Mouse (Mus musculus): Measurements from ENCODE around the gene Fam118a. TPM values are rescaled to one million over a fixed set of nuclear protein-coding genes. Genes with fewer than 3 reads are reported as not detected.
A peak's percentile ranks its signal among the peaks of the same experiment; 100 is the strongest.
"Not testable (repeated sequence)": the region's sequence is repeated elsewhere in the genome, so short reads cannot be mapped to it uniquely, and the experiment has no call there.

Fam118a gene
- total RNA-seq (2021) = 9.0 and 15.8 TPM in 2 replicates
- long read RNA-seq, transcript Fam118a-201 (9 exons, 2,518 nt) = major isoform, 20 of 28 reads
- long read RNA-seq, partial matches to known transcripts = 0 of 28 reads
- long read RNA-seq, other reads (novel, unspliced or antisense) = 7 of 28 reads

DNA sequence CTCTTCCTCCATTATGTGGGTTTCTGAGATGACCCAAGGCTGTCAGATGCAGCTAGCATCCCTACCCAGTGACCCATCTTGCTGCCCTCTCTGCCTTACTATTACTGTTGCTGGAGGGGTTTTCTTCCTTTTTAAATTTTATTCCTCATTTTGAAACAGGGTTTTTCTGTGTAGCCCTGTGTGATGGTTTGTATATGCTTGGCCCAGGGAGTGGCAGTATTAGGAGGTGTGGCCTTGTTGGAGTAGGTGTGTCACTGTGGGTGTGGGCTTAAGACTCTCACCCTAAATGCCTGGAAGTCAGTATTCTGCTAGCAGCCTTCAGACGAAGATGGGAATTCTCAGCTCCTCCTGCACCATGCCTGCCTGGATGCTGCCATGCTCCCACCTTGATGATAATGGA is at the start of gene Fam118a:
Gene Fam118a, plus strand, starts transcription at position 301 of the 400 bp plus-strand sequence.
- DNase-seq = not testable (repeated sequence)

DNA sequence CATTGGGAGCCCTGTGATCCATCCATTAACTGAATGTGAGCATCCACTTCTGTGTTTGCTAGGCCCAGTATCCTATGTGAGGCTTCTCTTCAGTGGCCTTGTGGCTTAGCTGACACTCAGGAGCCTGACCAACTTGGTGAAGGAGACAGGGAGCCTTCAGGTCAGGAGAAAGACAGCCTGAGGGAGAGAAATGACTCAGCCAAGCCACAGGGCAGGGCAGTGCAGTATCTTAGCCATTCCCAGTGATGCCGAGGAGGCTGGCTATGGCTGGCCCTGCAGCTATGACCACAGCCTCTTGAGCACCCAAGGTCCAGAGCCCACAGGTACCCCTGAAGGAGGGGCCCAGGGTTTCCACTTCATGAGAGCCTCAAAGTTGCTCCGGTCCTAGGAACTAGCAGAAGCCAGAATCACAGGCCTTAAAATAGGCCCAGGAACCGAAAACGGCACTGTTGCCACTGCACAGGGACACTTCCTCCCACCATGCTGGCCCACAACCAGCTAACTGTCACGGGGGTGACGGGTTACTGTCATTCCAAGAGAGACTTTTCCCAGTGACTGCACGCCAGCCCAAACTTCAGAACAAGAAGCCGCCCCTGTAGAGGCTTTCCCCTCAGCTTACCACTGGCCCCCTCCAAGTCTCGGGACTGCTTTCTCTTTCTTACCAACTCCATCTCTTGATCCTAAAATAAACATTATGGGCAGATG is 47.0 kb upstream of the Fam118a start:
- DNase-seq = no peak

DNA sequence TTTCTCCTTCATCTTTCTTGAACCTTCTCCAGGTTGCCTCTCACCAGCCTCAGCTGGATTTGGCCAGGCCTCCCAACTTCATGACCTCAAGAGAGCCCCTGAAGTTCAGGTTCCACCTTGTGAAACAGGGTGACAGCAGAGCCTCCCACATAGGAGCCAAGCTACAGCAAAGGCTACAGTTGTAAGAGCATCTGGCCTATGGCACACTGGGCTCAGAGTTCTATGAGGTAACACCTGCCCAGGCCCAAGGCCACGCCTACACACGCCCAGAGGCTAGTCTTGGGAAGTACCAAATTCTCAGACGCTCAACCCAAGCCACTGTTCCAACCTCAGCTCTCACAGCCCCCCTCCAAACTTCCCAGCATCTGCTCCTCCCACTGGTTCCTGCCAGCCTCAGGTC is 45.9 kb upstream of the Fam118a start:
- DNase-seq = peak; percentile 22

DNA sequence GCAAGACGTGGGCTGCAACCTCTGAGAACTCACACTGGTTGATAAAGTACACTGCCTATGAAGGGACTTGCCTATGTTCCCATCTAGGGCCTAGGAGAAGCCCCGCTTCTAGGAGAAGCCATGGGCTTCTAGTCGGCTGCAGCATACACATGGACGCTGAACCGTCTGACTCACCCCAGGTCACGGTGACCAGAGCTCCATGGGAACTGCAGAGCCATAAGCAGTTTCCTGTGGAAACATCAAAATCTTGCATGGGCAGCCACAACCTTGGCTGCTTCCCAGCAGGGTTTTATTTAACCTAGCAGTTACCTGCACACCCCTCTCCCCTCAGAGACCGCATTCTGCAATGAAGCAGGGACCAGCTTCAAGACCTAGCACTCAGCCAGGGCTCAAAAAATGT is 45.0 kb upstream of the Fam118a start:
- DNase-seq = no peak

DNA sequence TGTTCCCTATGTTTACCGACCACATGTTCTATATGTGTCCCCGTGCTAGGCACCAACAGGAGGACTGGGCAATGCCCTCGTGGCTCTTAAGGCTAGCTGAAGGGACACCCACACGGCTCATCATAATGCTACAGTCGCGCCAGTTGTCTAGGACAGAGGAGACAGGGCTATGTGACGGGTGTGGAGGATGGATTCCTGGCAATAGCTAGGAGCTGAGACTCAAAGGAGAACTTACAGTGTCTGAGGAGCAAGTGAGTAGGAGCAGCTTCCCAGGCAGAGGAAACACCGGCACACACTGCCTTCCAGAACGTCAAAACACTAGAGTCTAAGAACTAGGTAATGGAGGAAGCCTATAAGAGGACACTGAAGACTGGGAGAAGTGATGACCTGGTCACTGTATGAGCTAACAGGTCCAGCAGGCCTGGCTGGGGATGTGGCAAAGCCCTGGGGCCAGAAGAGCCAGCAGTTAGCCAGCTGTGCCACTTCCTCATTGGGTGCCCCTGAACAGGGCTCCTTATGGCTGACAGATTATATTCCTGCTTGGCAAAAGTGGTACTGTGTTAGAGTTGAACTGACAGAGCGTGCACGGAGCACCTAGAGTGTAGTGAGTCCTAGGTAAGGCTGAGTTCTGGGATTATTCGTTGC is 43.1 kb upstream of the Fam118a start:
- DNase-seq = no peak

DNA sequence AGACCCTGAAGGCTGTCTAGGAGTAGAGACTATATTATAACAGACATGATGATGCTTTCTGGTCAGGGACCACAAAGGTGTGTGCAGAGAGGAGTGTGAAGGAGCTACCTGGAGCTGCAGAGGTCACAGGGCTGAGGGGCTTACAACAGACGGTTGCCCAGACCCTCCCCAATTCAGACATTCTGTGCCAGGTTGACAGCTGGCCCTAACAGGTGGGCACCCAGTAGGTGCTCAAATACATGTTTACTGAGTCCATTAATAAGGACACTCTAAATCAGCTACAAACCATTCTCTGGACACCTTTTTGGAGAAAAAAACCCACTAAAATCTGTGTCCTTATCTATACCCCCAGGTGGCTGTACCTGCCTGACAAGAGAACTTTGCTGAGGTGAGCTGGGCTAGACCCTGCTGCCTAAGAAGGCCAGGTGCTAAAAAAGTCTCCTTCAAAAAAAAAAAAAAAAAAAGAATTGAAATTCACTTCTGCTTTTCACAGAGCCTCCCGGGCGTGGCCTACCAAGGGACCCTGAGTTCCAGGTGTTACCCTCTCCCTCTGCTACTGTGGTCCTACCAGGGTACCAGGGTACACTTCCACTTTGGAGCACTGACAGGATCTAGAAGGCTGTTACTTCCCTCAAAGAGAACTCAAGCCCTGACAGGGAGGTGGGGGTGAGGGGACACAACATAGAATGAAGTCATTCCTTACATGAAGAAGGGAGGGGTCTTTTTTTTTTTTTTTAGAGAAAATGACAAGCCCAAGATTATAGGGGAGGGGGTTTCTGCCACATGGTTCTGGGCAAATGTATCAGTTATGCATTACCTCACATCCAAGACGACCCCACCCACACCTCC is 42.4 kb upstream of the Fam118a start:
- no peak for DNase-seq

DNA sequence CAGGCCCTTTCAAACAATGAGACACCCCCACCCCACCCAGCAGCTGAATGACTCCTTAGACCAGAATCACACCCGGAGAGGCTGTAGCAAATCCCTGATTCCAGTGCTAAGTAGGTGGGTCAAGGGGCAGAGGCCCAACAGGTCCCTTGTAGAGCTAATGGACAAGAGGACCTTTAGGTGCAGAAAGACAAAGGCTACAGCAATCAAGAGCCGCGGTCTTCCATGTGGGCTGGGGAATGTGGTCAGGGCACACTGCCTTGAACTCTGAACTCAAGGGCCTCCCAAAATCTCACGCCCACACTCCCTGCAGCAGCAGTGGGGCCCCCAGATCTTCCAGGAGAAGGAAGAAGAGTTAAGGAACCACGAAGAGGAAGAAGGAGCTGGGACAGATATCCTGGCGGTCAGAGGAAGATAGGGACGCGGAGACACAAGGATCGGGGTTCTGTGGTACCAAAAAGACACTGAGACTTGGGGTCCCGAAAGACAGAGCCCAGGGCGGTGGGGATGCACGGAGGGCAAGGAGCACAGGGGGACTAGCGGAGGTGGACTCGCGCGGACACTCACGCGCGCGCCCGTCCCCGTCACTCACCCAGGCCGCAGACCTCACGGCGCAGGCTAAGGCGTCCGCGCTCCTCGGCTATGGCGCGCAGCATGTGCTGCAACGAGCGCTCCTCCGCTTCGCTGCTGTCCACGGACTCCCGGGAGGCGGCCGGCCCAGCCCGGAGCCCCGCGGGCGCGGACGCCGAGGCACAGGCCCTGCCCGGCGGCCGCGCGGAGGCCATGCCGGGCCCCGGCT is 41.5 kb upstream of the Fam118a start:
- DNase-seq = peak; percentile 64

DNA sequence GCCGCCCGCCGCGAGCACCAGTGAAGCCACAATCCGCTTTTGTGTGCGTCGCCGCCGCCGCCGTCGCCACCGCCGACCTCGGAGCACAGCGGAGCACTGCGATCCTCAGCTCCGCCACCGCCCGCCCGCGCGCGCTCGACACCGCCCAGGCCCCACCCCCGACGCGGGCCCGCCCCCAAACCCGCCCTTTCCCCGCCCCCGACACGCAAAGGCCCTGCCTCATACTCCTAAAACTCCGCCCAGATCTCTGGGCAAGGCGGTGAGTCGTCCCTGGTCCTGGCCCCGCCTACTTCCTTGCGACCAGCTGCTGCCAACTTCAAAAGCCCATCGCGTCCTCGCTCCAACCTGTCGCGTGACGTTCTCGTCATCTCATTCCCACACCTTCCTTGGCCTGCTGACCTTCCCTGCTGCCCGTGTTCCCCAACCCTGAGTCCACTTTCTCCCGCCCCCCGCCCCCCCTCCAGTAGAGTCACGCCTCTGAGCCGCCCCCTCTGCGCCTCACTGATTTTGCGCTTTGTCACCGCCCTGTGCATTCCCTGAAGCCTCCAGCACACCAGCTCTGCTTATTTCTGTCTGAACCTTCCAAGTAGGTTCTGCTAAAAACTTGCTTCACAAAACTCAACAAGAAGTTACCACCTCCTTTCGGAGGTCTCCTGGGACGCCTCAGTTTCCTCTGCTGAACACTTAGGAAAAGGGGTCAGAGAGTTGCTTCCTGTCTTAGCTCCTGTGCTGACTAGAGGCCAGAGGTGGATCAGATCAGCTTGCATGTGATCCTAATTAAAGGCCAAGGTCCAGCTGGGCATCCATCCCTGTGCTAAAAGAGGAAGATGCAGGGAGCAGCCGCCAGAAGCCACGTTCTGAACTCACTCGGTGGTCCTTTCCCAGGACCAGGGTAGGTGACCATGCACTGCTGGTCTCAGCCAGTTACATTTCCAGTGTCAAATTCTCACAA is 40.6 kb upstream of the Fam118a start, which contains the start of gene 5031439G07Rik:
Gene 5031439G07Rik, minus strand, starts transcription at position 678 of the 952 bp plus-strand sequence.
- peak; percentile 89 for DNase-seq

DNA sequence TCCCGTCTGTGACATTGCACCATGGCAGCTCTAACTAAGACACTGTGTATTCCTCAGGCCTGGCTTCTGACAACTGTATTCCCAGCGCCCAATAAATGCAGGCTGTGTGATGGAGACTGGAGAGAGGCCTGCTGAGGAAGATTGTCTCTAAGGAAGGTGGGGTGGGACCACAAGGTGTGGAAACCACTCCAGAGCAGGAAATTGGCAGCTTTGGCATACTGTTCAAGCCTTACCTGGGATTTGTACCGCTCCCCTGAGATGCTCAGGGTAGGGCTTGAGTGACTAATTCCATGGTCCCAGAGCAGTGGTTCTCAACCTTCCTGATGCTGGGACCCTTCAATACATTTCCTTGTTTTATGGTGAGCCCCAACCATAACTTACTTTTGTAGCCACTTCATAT is 39.6 kb upstream of the Fam118a start:
- DNase-seq = no peak

DNA sequence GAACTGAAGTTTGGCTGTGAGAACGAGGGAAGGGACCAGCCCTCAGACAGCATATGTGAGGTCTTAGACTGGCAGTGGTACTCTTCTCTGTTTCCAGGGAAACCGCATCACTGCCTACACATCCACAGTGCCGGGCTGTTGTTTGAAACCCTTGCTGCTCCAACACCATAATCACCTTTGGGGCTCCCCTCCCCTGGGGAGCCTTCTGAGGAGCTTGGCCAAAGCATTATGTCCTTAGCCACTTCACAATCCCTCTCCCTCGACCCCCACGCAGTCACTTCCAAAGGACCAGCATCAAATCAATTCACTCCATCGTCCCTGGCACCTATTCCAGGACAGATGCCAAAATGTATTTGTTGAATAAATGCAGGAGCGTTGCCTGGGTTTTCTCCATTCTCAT is 39.0 kb upstream of the Fam118a start:
- no peak for DNase-seq

DNA sequence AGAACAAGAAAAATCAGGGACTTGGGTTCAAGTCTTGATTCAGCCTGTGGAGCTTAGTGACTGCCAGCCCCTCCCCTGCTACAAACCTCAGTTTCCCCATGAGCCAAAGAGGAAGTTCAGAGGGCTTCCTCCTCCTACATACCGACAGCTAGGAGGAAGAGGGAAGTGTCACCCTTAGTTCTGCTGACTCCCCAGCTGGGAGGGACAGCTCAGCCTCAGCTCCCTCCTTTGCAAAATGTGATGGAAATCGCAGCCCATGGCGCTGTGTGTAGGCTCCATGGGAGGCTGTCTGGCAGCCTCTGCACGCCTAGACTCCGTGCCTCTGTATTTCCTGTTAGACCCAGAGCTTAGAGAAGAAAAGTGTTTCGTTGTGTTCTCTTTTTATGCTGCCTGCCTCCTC is 34.2 kb upstream of the Fam118a start:
- no peak for DNase-seq

DNA sequence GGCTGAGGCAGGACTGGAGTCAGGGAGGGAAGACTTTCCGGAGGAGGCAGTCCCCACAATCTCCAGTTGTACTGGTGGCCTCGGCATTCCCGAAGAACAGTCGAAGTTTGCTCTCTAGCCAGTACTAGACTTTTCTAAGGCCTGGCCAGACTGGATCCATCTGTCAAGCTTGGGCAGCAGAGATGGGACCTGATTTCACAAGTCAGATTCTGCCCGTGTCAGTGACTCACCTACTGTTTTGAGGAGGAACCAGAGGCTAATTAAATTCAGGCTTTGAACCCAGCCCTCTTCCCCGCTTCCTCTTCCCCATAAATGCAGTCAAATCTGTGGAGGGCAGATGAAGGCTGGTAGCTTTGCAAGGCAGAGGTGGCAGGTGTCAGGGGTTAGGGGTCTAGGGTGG is 33.7 kb upstream of the Fam118a start:
- DNase-seq = no peak

DNA sequence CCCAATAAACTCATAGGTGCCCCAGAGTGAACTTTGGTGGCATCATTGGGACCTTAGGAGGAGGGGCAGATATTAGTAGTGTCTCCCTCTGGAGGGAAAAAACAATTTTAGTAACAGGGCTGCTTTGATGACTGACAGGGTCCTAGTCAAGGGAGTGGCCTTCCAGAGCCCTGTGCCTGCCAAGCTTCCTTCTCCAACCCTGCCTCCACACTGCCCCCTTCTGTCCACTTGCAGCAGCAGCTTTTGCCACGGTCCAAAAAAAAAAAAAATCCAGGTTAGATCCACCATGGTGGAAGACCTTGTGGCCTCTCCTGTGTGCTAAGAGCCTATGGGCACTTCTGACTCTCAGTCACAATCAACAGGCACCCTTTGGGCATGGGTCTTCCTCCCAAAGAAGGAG is 32.8 kb upstream of the Fam118a start:
- peak; percentile 72 for DNase-seq

DNA sequence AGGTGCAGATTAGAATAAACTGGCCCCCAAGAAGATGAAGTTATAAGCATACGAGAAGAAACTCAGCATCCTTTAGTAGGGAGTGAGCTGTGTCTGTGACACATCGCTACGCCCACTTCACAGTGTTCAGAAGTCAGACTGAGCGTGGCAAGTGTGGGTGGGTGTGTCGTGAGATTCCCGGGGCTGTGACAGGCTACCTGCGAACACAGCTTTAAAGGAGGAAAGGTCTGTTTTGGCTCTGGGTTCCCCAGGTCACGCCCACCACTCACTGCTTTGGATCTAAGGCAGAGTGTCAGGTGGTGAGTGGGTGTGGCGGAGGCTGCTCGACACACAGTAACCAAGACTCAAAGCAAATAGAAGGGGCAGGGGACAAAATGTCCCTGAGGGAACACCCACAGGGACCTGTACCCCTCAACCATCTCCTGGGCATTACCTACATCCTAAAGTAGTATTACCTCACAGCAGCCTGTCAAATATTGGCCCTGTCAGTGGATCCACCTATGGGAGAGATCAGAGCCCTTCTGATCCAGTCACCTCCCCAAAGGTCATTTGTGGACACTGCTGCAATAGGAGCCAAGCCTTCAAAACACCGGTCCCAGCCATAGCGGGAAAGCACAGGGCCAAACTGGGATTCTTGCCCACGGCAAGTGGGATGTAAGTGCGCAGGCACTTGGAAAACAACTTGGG is 30.8 kb upstream of the Fam118a start:
- no peak for DNase-seq

DNA sequence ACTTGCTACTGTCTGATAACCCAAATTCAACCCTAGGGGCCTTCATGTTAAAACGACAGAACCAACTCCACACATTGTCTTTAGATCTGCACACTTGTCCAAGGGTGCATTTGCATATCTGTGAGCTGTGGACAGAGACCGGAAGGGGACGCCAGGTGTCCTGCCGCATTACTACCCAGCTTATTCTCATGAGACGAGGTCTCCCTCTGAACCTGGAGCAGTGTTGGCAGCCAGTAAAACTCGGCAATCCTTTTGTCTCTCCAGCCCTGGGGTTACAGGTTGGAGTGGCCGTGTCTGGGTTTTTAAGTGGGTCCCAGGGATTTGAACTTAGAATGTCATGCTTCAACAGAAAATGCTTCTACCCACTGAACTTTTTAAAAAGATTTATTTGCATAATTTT is 28.8 kb upstream of the Fam118a start:
- no peak for DNase-seq

DNA sequence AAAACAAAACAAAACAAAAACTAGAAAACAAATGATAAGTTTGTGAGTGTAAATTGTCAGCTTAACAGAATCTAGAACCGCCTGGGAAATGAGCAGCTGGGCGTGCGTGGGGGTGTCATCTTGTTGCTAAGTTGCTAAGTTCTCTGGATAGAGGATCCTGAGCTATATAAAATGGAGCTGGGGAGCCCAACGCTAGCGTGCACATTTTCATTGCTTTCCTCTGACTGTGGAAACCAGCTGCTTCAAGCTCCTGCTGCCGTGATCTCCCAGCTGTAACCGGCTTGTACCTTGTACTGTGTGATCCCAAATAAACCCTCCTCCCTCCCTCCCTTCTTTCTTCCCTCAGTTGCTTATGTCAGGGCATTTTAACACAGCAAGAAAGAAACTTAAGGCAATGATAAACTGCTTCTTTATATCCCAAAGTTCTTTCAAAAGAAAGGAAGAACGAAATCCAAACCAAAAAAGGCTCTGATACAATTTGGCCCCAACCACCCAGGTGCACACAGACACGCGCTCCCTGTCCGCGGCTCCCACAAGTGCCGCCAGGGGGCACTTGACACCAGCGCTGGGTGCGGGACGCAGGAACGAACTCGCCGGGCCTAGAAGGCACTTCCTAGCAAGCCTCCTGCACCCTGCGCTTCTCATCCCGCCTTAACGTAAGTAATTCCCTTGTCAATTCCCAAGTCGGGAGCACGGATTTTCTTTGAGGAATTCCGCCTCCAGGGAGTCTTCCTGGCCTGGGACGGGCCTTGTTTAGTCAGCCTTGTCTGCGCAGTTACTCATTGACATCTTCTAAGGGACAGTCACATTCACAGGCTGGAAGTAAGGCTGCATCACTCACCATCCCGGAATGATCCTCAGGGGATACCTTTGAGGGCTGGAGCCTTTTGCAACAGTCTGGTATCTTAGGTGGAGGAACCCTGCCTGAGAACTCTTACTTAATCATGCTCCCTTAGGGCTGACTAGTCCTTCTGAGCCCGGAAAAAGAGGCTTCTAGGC is 27.5 kb upstream of the Fam118a start:
- peak; percentile 85 for DNase-seq

DNA sequence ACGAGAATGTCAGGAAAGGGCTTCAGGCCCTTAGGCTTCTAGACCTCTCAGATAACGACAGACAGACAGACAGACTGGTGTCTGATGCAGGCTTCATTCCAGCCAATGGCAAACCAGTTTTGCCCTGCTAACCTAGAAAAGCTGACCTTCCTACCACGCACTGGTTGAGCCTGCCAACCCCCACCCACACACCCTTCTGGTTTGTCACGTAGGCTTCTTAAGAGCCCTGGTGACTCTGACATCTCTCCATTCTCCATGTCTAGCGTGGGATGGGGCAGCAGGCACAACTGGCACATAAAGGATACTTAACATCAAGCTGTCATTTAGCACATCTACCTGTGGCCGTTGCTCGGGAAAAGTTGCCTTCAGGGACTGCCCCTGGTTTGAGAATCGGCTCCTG is 19.1 kb upstream of the Fam118a start:
- no peak for DNase-seq

DNA sequence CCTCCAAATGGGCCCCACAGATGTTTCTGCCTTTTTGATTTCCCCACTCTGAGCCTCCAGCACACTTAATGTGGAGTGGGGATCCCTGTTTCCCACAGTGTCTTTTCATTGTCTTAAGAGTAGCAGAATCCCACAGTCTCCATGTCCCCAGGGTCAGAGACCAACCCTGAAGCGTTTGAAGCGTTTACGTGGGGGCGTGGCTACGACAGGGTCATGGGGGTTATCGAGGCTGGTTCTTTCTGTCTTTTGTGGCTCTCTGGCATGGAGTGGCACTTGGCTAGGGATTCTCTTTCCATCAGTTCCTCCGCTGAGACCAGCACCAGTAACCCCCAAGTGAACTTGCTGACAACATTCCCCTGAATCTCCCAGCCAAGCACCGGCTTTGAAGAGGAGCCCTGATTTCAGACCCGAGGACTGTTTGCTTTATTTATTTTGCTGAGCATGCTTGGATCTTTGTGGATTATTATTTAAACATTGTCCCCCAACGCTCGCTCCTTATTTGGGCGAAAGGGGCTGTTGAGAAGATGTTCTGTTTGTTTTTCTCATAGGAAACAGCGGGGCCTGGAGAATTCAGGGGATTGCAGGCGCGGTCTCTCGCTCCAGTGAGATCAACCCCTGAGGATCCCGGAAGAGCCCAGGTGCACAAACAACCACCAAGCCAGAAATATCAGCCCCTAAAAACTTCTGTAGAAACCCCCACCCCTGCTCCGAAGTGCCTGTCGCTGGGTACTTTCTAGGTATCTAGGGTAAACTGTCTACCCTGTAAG is 16.7 kb upstream of the Fam118a start:
- DNase-seq = no peak
